Mouse (Mus musculus) heart, adult 2 months (tissue): ENCODE results near the gene Tpte.

Experiments used
- CTCF ChIP-seq: fragments of 200-600 bp; IDR thresholded peaks from 2 replicates; pipeline ENCODE4 v1.8.1; 2022; ENCODE audit warnings: antibody characterized with exemption, mild to moderate bottlenecking, moderate library complexity
- EP300 ChIP-seq: fragments of 200-500 bp; IDR thresholded peaks from 2 replicates; pipeline ENCODE4 v1.6.1; 2011; ENCODE audit warnings: low read depth, low read length, control low read depth; ENCODE audit not compliant: insufficient read depth
- POLR2A ChIP-seq: fragments of 200-500 bp; IDR thresholded peaks from 2 replicates; pipeline ENCODE4 v1.6.1; 2011; ENCODE audit warnings: mild to moderate bottlenecking, low read depth, low read length, control low read depth; ENCODE audit not compliant: insufficient read depth

GRCm38 (mm10) chr8:22397811-22398141 is 114.5 kb downstream of the Tpte start:
- TF ChIP-seq EP300 (no peak), CTCF (no peak), POLR2A (no peak)
